Comparison of ENCODE assay signal across 8 mouse cellular contexts in genomic region chr7:140908634-140909107, GRCm38 (mm10). TPM values are rescaled to one million over a fixed set of nuclear protein-coding genes. Genes with fewer than 3 reads are reported as not detected.
DNase-seq lines count a peak whose midpoint lies in the region; ATAC-seq and TF ChIP-seq lines count a peak whose summit lies in the region.

No protein-coding gene starts in this region.

- no peak overlapping the region for H3K27ac ChIP-seq in forebrain, embryonic 13.5 days
- no peak overlapping the region for H3K27ac ChIP-seq in lung, embryonic 14.5 days (ENCODE audit: low read depth)
- no peak overlapping the region for H3K27ac ChIP-seq in neural tube, embryonic 15.5 days (replicated peaks)

- intact Hi-C loops in heart, postnatal 14 days (cut with DNase I): loop anchor here (1.0 to 5.0 kb wide), 6 partner anchors 30 to 269 kb away; partner anchors contain the start of genes Gm45717 and Ifitm2

- DNase-seq in G1E (ENCODE audit: low spot score): no peak
- DNase-seq in heart, postnatal 14 days: peak; percentile 84 to 86
- peak; percentile 88 to 91 for DNase-seq in kidney, postnatal 4 days
- DNase-seq in lung, embryonic 14.5 days: peak; percentile 90
- DNase-seq in testis, postnatal 10 days (ENCODE audit: low spot score): peak; percentile 90

- H3K4me1 ChIP-seq in G1E (ENCODE audit: insufficient read depth, low read depth, low read length): peaks cover 32% of the 10 kb centered on the region
- H3K4me1 ChIP-seq in forebrain, embryonic 13.5 days: peaks cover 4% of the 10 kb centered on the region; the same call in 1 of the 2 replicates
- H3K4me1 ChIP-seq in lung, embryonic 14.5 days (ENCODE audit: insufficient read depth): no peaks in the 10 kb centered on the region
- peaks cover 5% of the 10 kb centered on the region for H3K4me1 ChIP-seq in neural tube, embryonic 15.5 days

- H3K36me3 ChIP-seq in G1E (replicated peaks): no peaks in the 10 kb centered on the region
- H3K36me3 ChIP-seq in forebrain, embryonic 13.5 days (ENCODE audit: poor library complexity, severe bottlenecking): no peaks in the 10 kb centered on the region
- no peaks in the 10 kb centered on the region for H3K36me3 ChIP-seq in lung, embryonic 14.5 days (ENCODE audit: insufficient read depth)
- H3K36me3 ChIP-seq in neural tube, embryonic 15.5 days: no peaks in the 10 kb centered on the region

- no peak for ATAC-seq in G1E (ENCODE audit: extremely low read depth, insufficient number of reproducible peaks, low FRiP score, poor library complexity, severe bottlenecking)
- peak; percentile 36; the same call in 1 of the 2 replicates for ATAC-seq in cerebellum, adult (ENCODE audit: insufficient number of reproducible peaks, low FRiP score, low TSS enrichment)
- ATAC-seq in forebrain, embryonic 13.5 days: peak; percentile 63
- peak; percentile 79 for ATAC-seq in lung, embryonic 14.5 days (ENCODE audit: insufficient read depth)
- ATAC-seq in neural tube, embryonic 15.5 days (ENCODE audit: low FRiP score): 0 out of 2 replicates have a peak, but pooled peaks have one; percentile 53

- peaks cover 22% of the 10 kb centered on the region for H3K27me3 ChIP-seq in G1E (ENCODE audit: insufficient read depth, low read length)
- H3K27me3 ChIP-seq in forebrain, embryonic 13.5 days: no peaks in the 10 kb centered on the region
- H3K27me3 ChIP-seq in lung, embryonic 14.5 days (ENCODE audit: insufficient read depth, low read length): no peaks in the 10 kb centered on the region
- H3K27me3 ChIP-seq in neural tube, embryonic 15.5 days (replicated peaks): no peaks in the 10 kb centered on the region

- WGBS in forebrain, embryonic 13.5 days: 3% methylated on average over 19 of the region's 19 CpGs
- WGBS in lung, embryonic 14.5 days: 1% methylated on average over 19 of the region's 19 CpGs
- WGBS in neural tube, embryonic 15.5 days: 2% methylated on average over 19 of the region's 19 CpGs

- peak overlapping the region; percentile 10; the same call in 1 of the 2 replicates for H3K4me3 ChIP-seq in G1E (ENCODE audit: low read depth, low read length)
- H3K4me3 ChIP-seq in forebrain, embryonic 13.5 days: peak overlapping the region; percentile 35
- H3K4me3 ChIP-seq in lung, embryonic 14.5 days (ENCODE audit: low read depth, low read length): peak overlapping the region; percentile 40
- H3K4me3 ChIP-seq in neural tube, embryonic 15.5 days (replicated peaks): peak overlapping the region; percentile 43

- 0 out of 2 replicates have a peak, but pooled peaks have one; percentile 20 for TF ChIP-seq CTCF in G1E (IDR thresholded peaks at IDR 0.05; ENCODE audit: low read depth, low read length)
- peak; percentile 88 for TF ChIP-seq CTCF in lung, embryonic 14.5 days (IDR thresholded peaks at IDR 0.05; ENCODE audit: low read depth)

- peak overlapping the region; percentile 53 for H3K9ac ChIP-seq in forebrain, embryonic 13.5 days
- peak overlapping the region; percentile 36 for H3K9ac ChIP-seq in lung, embryonic 14.5 days
- peak overlapping the region; percentile 43; the same call in 1 of the 2 replicates for H3K9ac ChIP-seq in neural tube, embryonic 15.5 days (replicated peaks)

- H3K9me3 ChIP-seq in G1E (replicated peaks): no peaks in the 10 kb centered on the region
- no peaks in the 10 kb centered on the region for H3K9me3 ChIP-seq in forebrain, embryonic 13.5 days (replicated peaks)
- no peaks in the 10 kb centered on the region for H3K9me3 ChIP-seq in lung, embryonic 14.5 days (ENCODE audit: low read depth, low read length)
- H3K9me3 ChIP-seq in neural tube, embryonic 15.5 days (replicated peaks): no peaks in the 10 kb centered on the region

- peak overlapping the region; percentile 71 for H3K4me2 ChIP-seq in forebrain, embryonic 13.5 days
- H3K4me2 ChIP-seq in lung, embryonic 14.5 days: peak overlapping the region; percentile 93
- peak overlapping the region; percentile 85 for H3K4me2 ChIP-seq in neural tube, embryonic 15.5 days

RNA-seq across cellular contexts. Expression of gene Cox8b, which starts 8.4 kb away (rescaled TPM):
- total RNA-seq in G1E (2014; fragmentation: Nextera tagmentation) (not detected in 2 replicates), G1E (2017) (not detected in 2 replicates)
- polyA plus RNA-seq in G1E (2012): not detected in 2 replicates
- polyA plus RNA-seq in forebrain, embryonic 13.5 days (2015; fragmentation: Nextera tagmentation; extraction: Ambion mirVana): not detected in 2 replicates
- total RNA-seq in heart, postnatal 14 days (2021): 1,000 to 10,000 TPM; 2,004 to 2,091 TPM
- 1.7 TPM in 1 of 2 replicates, not detected in the other for polyA plus RNA-seq in lung, embryonic 14.5 days (2014; fragmentation: Nextera tagmentation; extraction: Ambion mirVana)
- polyA plus RNA-seq in neural tube, embryonic 15.5 days (2015; fragmentation: Nextera tagmentation; extraction: Ambion mirVana): 1.5 and 4.8 TPM in 2 replicates

RNA-seq across cellular contexts. Expression of gene Nlrp6, which starts 12.0 kb away (rescaled TPM):
- total RNA-seq in G1E (2014; fragmentation: Nextera tagmentation) (not detected in 2 replicates), G1E (2017) (0.11 and 0.12 TPM in 2 replicates)
- polyA plus RNA-seq in G1E (2012): 0.07 and 0.08 TPM in 2 replicates
- 0.22 and 0.28 TPM in 2 replicates for polyA plus RNA-seq in forebrain, embryonic 13.5 days (2015; fragmentation: Nextera tagmentation; extraction: Ambion mirVana)
- total RNA-seq in heart, postnatal 14 days (2021): not detected
- 0.08 TPM in 1 of 2 replicates, not detected in the other for polyA plus RNA-seq in lung, embryonic 14.5 days (2014; fragmentation: Nextera tagmentation; extraction: Ambion mirVana)
- polyA plus RNA-seq in neural tube, embryonic 15.5 days (2015; fragmentation: Nextera tagmentation; extraction: Ambion mirVana): 0.67 and 5.6 TPM in 2 replicates

RNA-seq across cellular contexts. Expression of gene Sirt3, which starts 26.6 kb away (rescaled TPM):
- total RNA-seq in G1E (2014; fragmentation: Nextera tagmentation) (10.5 and 11.8 TPM in 2 replicates), G1E (2017) (11.0 and 17.5 TPM in 2 replicates)
- polyA plus RNA-seq in G1E (2012): 27.6 and 31.7 TPM in 2 replicates
- polyA plus RNA-seq in forebrain, embryonic 13.5 days (2015; fragmentation: Nextera tagmentation; extraction: Ambion mirVana): 29.4 and 31.0 TPM in 2 replicates
- 10 to 100 TPM; 54.6 to 56.2 TPM for total RNA-seq in heart, postnatal 14 days (2021)
- 16.6 and 18.2 TPM in 2 replicates for polyA plus RNA-seq in lung, embryonic 14.5 days (2014; fragmentation: Nextera tagmentation; extraction: Ambion mirVana)
- 61.9 and 67.8 TPM in 2 replicates for polyA plus RNA-seq in neural tube, embryonic 15.5 days (2015; fragmentation: Nextera tagmentation; extraction: Ambion mirVana)

RNA-seq across cellular contexts. Expression of gene Psmd13, which starts 26.9 kb away (rescaled TPM):
- total RNA-seq in G1E (2014; fragmentation: Nextera tagmentation): 93.7 and 98.1 TPM in 2 replicates
- 193 and 195 TPM in 2 replicates for total RNA-seq in G1E (2017)
- 45.7 and 70.1 TPM in 2 replicates for polyA plus RNA-seq in G1E (2012)
- polyA plus RNA-seq in forebrain, embryonic 13.5 days (2015; fragmentation: Nextera tagmentation; extraction: Ambion mirVana): 310 and 318 TPM in 2 replicates
- 10 to 100 TPM; 92.6 to 92.8 TPM for total RNA-seq in heart, postnatal 14 days (2021)
- 139 and 167 TPM in 2 replicates for polyA plus RNA-seq in lung, embryonic 14.5 days (2014; fragmentation: Nextera tagmentation; extraction: Ambion mirVana)
- polyA plus RNA-seq in neural tube, embryonic 15.5 days (2015; fragmentation: Nextera tagmentation; extraction: Ambion mirVana): 253 and 254 TPM in 2 replicates

RNA-seq across cellular contexts. Expression of gene Pgghg, which starts 32.5 kb away (rescaled TPM):
- total RNA-seq in G1E (2014; fragmentation: Nextera tagmentation): 7.5 and 8.1 TPM in 2 replicates
- total RNA-seq in G1E (2017): 9.0 and 10.0 TPM in 2 replicates
- 5.6 and 6.7 TPM in 2 replicates for polyA plus RNA-seq in G1E (2012)
- 8.2 and 9.4 TPM in 2 replicates for polyA plus RNA-seq in forebrain, embryonic 13.5 days (2015; fragmentation: Nextera tagmentation; extraction: Ambion mirVana)
- total RNA-seq in heart, postnatal 14 days (2021): 1 to 10 TPM; 7.4 to 7.7 TPM
- polyA plus RNA-seq in lung, embryonic 14.5 days (2014; fragmentation: Nextera tagmentation; extraction: Ambion mirVana): 20.7 and 22.6 TPM in 2 replicates
- polyA plus RNA-seq in neural tube, embryonic 15.5 days (2015; fragmentation: Nextera tagmentation; extraction: Ambion mirVana): 6.3 and 10.2 TPM in 2 replicates
